Mouse (Mus musculus): ENCODE data around the gene Dll4. TPM values are rescaled to one million over a fixed set of nuclear protein-coding genes. Genes with fewer than 3 reads are reported as not detected.
A peak's percentile ranks its signal among the peaks of the same experiment; 100 is the strongest.

Dll4 gene
- total and polyA plus RNA-seq, 2 experiments: 3.0 to 4.1 TPM

DNA sequence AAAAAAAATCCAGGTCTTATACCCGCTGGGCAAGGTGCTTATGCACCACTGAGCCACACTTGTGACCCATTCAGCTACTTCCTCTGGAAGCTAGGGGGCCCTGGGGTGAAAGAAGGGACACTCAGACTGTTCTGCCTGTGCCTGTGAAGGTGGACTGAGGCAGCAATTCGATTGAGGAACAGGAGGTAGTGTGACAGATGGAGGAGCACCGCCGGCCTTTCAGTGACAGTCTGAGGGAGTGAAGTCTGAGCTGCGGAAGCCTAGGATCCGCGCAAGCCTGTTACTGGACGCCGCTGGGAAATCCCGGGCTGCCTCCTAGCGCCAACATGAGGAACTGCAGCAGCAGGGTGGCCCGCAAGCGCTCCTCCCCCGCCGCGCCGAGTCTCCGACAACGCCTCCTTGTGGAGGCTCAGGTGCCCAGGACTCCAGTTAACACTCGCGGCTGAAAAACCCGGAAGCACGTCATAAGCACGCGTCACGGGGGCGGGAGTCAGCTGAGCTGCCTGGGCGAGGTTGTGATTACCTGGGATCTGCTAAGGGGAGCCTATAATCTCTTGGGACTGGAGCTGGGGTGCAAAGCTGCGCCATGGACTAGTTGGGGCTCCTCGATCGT is 37.2 kb upstream of the Dll4 start, which contains the start of gene Vps18:
Vps18 (plus strand) TSS at position 471 of the 613 bp plus-strand sequence.
- peaks cover 5% of the 10 kb centered on the region for H3K79me2 ChIP-seq (ENCODE audit: control insufficient read depth, insufficient read depth, low read length)
- H3K27me3 ChIP-seq (ENCODE audit: control insufficient read depth, insufficient read depth, low read length): no peaks in the 10 kb centered on the region
- WGBS: 2% methylated on average over 31 of the region's 31 CpGs
- H3K27ac ChIP-seq (replicated peaks; ENCODE audit: insufficient read depth, low read depth, low read length): peak within 1 kb of the TSS; percentile 37
- TF ChIP-seq CTCF (IDR thresholded peaks at IDR 0.05; ENCODE audit: low read depth, low read length) (peak; percentile 97), POLR2A (IDR thresholded peaks at IDR 0.05; ENCODE audit: extremely low read depth, insufficient read depth, low read length) (0 out of 2 replicates have a peak, but pooled peaks have one; percentile 29)
- peak within 1 kb of the TSS; percentile 79 for H3K9ac ChIP-seq (ENCODE audit: low read depth, low read length)
- H3K36me3 ChIP-seq (ENCODE audit: control insufficient read depth, insufficient read depth, low read length): peaks cover 2% of the 10 kb centered on the region; the same call in 1 of the 2 replicates
- H3K4me1 ChIP-seq (ENCODE audit: control insufficient read depth, insufficient read depth, low read length): peaks cover 3% of the 10 kb centered on the region; the same call in 1 of the 2 replicates
- H3K4me3 ChIP-seq (ENCODE audit: insufficient read depth, low read depth, low read length): peak within 1 kb of the TSS; percentile 62
- DNase-seq (ENCODE audit: extremely low read depth, low read depth, low spot score): peak; percentile 86

DNA sequence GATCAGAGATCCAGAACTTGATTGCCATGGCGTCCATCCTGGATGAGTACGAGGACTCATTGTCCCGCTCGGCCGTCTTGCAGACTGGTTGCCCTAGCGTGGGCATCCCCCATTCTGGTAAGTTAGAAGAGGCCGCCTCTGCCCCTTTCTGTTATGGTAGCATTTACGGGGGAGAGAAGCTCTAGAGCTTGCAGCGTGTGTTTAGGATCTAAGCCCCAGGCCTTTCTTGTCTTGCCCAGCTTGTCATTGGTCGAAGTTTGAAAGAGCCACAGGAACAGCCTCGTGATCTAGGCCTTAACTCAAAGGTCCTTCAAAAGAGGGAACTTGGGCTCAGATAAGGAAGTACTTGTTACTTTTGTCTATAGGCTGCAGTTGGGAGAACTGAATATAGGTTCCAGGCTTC is 36.6 kb upstream of the Dll4 start:
- Histone ChIP-seq H3K79me2 (ENCODE audit: control insufficient read depth, insufficient read depth, low read length) (peaks cover 5% of the 10 kb centered on the region), H3K27me3 (ENCODE audit: control insufficient read depth, insufficient read depth, low read length) (no peaks in the 10 kb centered on the region), H3K4me1 (ENCODE audit: control insufficient read depth, insufficient read depth, low read length) (peaks cover 3% of the 10 kb centered on the region; the same call in 1 of the 2 replicates), H3K27ac (replicated peaks; ENCODE audit: insufficient read depth, low read depth, low read length) (peak overlapping the region; percentile 37), H3K4me3 (ENCODE audit: insufficient read depth, low read depth, low read length) (peak overlapping the region; percentile 62), H3K36me3 (ENCODE audit: control insufficient read depth, insufficient read depth, low read length) (peaks cover 2% of the 10 kb centered on the region; the same call in 1 of the 2 replicates), H3K9ac (ENCODE audit: low read depth, low read length) (peak overlapping the region; percentile 79)
- TF ChIP-seq POLR2A (IDR thresholded peaks at IDR 0.05; ENCODE audit: extremely low read depth, insufficient read depth, low read length): no peak
- TF ChIP-seq CTCF (IDR thresholded peaks at IDR 0.05; ENCODE audit: low read depth, low read length): no peak
- DNase-seq (ENCODE audit: extremely low read depth, low read depth, low spot score): peak; percentile 50
- WGBS: 2% methylated on average over 11 of the region's 11 CpGs

DNA sequence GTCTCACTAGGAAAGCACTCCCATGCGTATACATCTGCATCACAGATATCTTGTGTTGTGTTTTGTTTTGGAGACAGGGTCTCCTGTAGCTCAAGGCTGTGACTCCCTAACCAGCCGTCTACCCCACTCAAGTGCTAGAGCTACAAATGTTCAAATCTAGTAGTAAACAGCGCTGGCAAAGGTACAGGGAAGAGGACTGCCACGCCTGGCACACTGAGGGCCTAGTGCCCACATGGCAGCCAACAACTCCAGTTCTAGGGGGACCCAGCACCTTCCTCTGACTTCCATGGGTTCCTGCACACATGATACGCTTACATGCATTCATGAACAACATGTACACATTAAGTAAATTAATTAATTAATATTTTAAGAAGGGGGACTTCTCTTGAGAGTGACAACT is 33.3 kb upstream of the Dll4 start:
- WGBS: 97% methylated on average over 5 of the region's 5 CpGs
- Histone ChIP-seq H3K27ac (replicated peaks; ENCODE audit: insufficient read depth, low read depth, low read length) (no peak overlapping the region), H3K36me3 (ENCODE audit: control insufficient read depth, insufficient read depth, low read length) (peaks cover 4% of the 10 kb centered on the region; the same call in 1 of the 2 replicates), H3K4me3 (ENCODE audit: insufficient read depth, low read depth, low read length) (no peak overlapping the region), H3K4me1 (ENCODE audit: control insufficient read depth, insufficient read depth, low read length) (peaks cover 3% of the 10 kb centered on the region; the same call in 1 of the 2 replicates), H3K27me3 (ENCODE audit: control insufficient read depth, insufficient read depth, low read length) (no peaks in the 10 kb centered on the region), H3K79me2 (ENCODE audit: control insufficient read depth, insufficient read depth, low read length) (peaks cover 10% of the 10 kb centered on the region), H3K9ac (ENCODE audit: low read depth, low read length) (no peak overlapping the region)
- TF ChIP-seq POLR2A (IDR thresholded peaks at IDR 0.05; ENCODE audit: extremely low read depth, insufficient read depth, low read length): no peak
- TF ChIP-seq CTCF (IDR thresholded peaks at IDR 0.05; ENCODE audit: low read depth, low read length): no peak
- DNase-seq (ENCODE audit: extremely low read depth, low read depth, low spot score): no peak

GRCm38 (mm10) chr2:119292852-119293251 is 32.7 kb upstream of the Dll4 start:
- Histone ChIP-seq H3K4me1 (ENCODE audit: control insufficient read depth, insufficient read depth, low read length) (peaks cover 3% of the 10 kb centered on the region; the same call in 1 of the 2 replicates), H3K4me3 (ENCODE audit: insufficient read depth, low read depth, low read length) (no peak overlapping the region), H3K36me3 (ENCODE audit: control insufficient read depth, insufficient read depth, low read length) (peaks cover 4% of the 10 kb centered on the region; the same call in 1 of the 2 replicates), H3K27me3 (ENCODE audit: control insufficient read depth, insufficient read depth, low read length) (no peaks in the 10 kb centered on the region), H3K79me2 (ENCODE audit: control insufficient read depth, insufficient read depth, low read length) (peaks cover 10% of the 10 kb centered on the region), H3K27ac (replicated peaks; ENCODE audit: insufficient read depth, low read depth, low read length) (no peak overlapping the region), H3K9ac (ENCODE audit: low read depth, low read length) (no peak overlapping the region)
- no peak for DNase-seq (ENCODE audit: extremely low read depth, low read depth, low spot score)
- TF ChIP-seq CTCF (IDR thresholded peaks at IDR 0.05; ENCODE audit: low read depth, low read length) (no peak), POLR2A (IDR thresholded peaks at IDR 0.05; ENCODE audit: extremely low read depth, insufficient read depth, low read length) (no peak)
- 93% methylated on average over 17 of the region's 17 CpGs for WGBS

GRCm38 (mm10) chr2:119293311-119293710 is 32.3 kb upstream of the Dll4 start:
- Histone ChIP-seq H3K36me3 (ENCODE audit: control insufficient read depth, insufficient read depth, low read length) (peaks cover 4% of the 10 kb centered on the region; the same call in 1 of the 2 replicates), H3K4me3 (ENCODE audit: insufficient read depth, low read depth, low read length) (no peak overlapping the region), H3K79me2 (ENCODE audit: control insufficient read depth, insufficient read depth, low read length) (peaks cover 10% of the 10 kb centered on the region), H3K27ac (replicated peaks; ENCODE audit: insufficient read depth, low read depth, low read length) (no peak overlapping the region), H3K4me1 (ENCODE audit: control insufficient read depth, insufficient read depth, low read length) (peaks cover 1% of the 10 kb centered on the region; the same call in 1 of the 2 replicates), H3K9ac (ENCODE audit: low read depth, low read length) (no peak overlapping the region), H3K27me3 (ENCODE audit: control insufficient read depth, insufficient read depth, low read length) (no peaks in the 10 kb centered on the region)
- 95% methylated on average over 17 of the region's 17 CpGs for WGBS
- no peak for TF ChIP-seq CTCF (IDR thresholded peaks at IDR 0.05; ENCODE audit: low read depth, low read length)
- TF ChIP-seq POLR2A (IDR thresholded peaks at IDR 0.05; ENCODE audit: extremely low read depth, insufficient read depth, low read length): no peak
- DNase-seq (ENCODE audit: extremely low read depth, low read depth, low spot score): no peak

All from liver, adult 2 months (tissue).